Mouse (Mus musculus): ENCODE measurements around the gene 4930579G24Rik.

The 4930579G24Rik gene

DNA sequence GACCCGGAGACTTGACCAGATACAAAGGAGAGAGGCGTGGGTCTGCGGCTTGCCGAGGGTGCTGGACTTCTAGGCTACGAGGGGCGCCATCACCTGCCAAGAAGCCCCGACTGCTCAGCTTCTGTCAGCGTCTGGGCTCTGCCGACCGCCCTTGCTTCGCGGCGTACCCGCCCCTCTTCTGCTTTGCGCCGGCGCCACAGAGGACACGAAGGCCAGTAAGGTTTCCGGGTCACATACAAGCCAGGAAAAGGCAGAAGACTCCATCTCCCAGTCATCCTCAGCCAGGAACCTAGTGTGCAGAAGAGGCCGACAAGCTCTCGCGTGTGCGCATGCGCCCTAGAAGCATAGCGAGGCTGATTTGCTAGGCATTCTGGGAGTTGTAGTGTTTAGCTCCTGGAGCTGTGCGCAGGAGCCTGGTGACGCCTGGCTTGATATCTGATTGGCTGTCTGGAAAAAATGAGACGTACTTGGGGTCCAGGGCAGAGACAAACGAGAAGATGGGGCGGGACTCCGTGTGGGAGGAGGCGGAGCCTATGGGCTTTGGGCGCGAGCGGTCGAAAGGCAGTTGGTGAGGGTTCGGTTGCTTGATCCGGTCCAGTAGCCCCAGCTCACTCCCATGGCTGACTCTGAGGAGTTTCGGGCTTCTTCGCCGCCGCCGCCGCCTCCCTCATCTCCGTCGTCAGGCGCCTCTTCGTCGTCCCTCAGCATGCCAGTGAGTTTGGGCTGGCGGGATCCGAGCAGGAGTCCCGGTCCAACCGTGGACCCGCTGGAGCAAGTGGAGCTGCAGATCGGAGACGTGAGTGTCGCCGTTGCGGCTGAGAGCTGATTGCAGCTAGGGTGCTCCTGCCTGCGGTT lies at the start of gene 4930579G24Rik:
4930579G24Rik (plus strand) TSS at position 519 of the 855 bp plus-strand sequence.
- DNase-seq (ENCODE audit: low spot score), result peak; percentile 98

DNA sequence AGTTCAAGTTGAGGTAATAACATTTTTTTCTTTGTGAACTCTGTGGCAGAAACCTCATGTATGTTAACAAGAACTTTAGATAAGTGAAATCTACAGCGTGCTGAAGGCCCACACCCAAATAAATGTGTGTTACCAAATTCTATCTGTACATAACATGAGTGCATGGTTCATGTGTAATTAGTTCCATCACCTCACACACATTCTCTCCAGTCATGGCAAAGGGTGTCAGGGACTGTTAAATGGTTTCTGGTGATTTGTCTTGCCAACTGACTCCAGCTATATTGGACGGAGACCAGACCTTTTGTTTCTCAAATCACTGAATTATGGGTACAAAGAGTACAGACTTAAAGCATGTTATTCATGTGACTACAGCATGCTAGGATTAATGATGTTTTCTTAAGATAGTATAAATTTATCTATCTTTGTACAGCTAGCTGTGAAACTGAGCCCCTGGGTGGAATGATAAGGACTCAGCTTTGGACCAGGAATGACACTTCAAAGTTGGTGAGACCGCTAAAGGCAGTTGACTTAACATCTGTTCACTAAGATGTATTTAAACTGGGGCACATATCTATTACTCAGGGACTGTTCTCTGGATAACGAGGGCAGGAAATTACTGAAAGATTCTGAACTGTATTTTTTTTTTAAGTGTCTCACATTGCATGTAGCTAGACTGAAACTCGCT lies 48.8 kb upstream of the 4930579G24Rik start:
- peak; percentile 84 for DNase-seq (ENCODE audit: low spot score)

- DNase-seq (ENCODE audit: low spot score), result peak; percentile 90
These were observed 42.1 kb upstream of the 4930579G24Rik start for GRCm38 (mm10) chr3:79586804-79587203.

GRCm38 (mm10) chr3:79589671-79590070 lies 39.2 kb upstream of the 4930579G24Rik start:
- no peak for DNase-seq (ENCODE audit: low spot score)

DNA sequence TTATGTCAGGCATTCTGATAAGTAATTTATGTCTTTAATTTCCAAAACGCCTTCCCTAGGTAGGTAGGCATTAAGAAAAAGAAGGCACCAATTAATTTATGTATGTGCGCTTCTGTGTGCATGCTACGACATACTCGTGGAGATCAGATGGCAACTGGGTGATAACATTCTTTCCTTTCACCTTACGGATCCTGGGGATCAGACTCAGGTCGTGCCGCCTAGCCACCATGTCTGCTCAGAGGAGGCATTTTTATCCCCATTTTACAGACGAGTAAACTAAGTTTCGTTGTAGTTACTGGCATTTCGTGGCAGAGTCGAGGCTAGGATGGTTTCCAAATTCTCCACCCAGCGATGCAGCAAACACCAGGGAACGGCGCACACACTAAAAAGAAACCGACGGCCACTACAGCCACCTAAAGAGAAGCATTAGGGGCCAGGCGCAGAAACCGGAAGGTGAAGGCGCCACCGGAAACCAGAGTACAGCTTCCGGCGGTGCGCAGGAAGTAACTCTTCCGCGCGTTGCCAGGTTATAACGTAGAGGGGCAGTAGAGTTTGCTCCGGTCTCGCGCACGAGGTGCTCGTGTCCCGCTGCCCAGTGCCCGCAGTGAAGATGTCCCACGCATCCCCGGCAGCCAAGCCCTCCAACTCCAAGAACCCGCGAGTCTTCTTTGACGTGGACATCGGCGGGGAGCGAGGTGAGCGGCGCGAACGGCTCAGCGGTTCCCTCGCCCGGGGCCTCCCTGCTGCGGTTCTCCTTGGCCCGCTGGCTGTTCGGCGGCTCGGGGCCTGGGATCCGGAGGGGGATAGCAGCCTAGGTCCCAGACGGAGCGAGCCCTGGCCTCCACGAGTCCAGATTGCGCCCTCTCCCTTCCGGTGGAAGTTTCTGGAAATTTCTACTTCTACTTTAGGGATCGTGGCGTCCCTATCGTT lies 37.8 kb upstream of the 4930579G24Rik start, which contains the start of gene Ppid:
Ppid (plus strand) TSS at position 480 of the 930 bp plus-strand sequence.
- peak; percentile 82 for DNase-seq (ENCODE audit: low spot score)

DNA sequence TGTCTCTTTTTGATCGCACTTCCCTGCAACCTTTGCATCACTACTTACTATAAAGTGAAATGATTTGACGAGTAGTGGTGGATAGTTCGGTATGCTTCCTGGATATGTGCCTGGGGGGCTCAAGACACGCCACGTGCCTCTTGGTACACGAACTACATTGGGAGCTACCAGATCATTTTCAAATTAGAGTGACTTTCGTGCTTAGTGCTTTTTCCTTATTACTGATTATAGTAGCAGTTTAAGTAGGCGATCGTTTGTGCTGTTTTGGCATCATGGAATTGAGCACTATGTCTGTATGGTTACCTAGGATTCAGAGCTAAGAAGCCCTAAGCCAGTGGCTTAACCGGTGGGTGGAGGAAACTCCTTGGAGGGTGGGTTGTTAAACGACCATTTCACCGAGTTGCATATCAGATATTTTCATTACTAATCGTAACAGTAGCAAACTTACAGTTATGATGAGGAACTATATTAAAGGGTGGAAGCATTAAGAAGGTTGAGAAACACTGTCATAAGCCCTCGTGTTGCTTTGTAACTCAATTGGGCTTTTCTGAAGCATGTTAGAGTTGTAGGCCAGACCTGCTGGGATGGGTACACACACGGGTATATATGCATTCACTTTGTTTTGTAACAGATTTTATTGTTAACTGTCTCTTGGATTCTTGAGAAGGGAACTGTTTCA lies 36.9 kb upstream of the 4930579G24Rik start:
- peak; percentile 33 for DNase-seq (ENCODE audit: low spot score)

DNA sequence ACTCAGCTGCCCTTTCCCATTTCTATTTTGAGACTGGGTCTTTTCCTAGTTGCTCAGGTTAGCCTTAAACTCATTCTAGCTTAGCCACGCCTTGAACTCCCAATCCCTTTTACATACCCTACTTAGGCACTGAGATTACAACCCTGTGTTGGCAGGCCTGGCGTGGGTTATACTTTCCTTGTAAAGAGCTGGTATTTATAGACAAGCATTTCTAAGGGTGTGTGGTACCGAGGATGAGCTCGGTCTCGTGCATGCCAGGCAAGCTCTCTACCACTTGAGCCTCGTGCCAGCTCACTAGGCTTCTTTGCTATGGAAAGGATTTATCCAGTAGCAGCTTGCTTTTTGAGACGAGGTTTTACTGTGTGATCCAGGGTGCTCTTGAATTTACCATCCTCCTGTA lies 33.4 kb upstream of the 4930579G24Rik start:
- DNase-seq (ENCODE audit: low spot score), result no peak

GRCm38 (mm10) chr3:79609886-79610285 lies 19.0 kb upstream of the 4930579G24Rik start:
- no peak for DNase-seq (ENCODE audit: low spot score)

DNA sequence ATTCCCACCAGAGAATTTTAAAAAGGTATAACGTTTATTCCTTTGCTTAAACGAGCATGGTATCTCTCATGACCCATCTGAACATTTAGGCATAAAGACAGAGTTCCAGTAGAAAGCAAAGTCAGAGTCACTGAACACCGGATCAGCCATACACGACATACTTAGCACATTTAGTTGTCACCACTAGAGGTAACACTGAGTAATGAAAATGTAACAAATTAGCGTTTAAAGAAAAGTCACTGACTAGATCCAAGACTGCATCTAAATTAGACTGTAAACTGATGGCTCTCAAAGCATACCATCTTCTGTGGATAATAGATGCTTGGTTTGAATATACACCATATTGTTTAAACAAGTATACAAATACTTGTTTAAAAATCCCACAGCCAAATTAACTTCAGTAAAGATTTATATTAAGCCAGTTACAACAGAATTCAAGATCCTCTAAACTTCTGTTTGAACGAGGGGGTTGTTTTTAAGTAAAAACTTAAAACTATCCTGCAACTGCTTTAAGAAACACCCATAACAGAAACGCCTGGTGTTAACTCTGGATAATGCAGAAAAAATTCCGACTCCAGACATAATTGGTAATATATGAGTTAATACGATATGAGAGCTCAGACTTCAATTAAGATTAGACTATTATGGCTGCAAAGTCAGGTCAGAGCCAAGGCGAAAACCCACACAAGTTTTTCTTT lies 1.2 kb upstream of the 4930579G24Rik start:
- peak; percentile 43 for DNase-seq (ENCODE audit: low spot score)

DNA sequence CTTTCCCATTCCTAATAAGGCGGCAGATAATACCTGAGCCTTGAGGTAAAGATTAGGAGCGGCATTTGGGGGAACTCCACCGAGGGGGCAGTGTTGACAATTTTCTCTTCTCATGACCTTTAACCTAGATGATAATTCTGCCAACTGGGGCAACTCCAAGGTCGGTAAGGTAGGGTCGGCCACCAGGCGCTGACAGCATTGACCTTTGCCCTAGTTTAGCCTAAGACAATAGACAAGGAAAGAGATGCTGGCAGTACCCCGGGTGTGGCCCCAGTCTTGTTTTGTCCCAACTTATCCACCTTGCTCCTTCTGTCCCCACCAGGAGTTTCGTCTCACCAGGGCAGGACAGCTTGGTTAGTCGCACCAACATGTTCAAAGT lies 708 bp upstream of the 4930579G24Rik start:
- DNase-seq (ENCODE audit: low spot score), result peak; percentile 63

DNA sequence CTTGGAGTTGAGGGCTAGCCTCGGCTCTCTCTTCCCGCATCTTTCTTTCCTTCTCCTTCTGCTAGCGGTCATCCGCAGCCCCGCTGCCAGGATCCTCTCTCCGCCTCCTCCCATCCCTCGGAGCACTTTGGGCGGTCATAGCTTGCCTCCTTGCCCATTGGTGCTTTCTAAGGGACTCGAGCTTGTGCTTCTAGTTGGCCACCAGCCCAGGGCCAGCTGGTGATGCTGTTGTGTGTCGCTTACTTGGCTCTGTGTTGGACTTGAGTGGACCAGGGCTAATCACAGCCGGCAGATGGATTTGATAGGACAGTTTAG lies 494 bp downstream of the 4930579G24Rik start, which contains the start of gene Etfdh:
Etfdh (minus strand) TSS at position 85 of the 315 bp plus-strand sequence.
- DNase-seq (ENCODE audit: low spot score), result peak; percentile 56

DNA sequence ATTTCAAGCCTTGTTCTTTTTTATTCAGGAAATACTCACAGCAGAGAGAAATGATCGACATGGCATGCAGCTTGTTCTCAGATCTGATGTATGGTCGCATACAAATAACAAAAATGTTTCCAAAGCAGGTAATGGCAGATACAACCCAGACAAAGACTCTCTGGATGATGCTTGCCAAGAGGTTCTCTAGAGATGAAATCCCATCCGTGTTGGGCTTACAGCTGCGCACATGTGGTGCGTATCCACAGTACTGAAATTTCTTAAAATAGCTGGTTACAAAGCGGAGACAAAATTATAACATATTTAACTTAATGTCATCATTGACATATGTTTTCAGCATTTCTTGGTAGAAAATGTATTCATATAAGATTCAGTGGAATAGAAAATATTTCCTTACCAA lies 23.2 kb downstream of the 4930579G24Rik start:
- no peak for DNase-seq (ENCODE audit: low spot score)

- DNase-seq (ENCODE audit: low spot score), result no peak
These were observed 27.8 kb downstream of the 4930579G24Rik start for GRCm38 (mm10) chr3:79656682-79657081.

GRCm38 (mm10) chr3:79664787-79665408 lies 36.0 kb downstream of the 4930579G24Rik start:
- DNase-seq (ENCODE audit: low spot score), result peak; percentile 55

DNA sequence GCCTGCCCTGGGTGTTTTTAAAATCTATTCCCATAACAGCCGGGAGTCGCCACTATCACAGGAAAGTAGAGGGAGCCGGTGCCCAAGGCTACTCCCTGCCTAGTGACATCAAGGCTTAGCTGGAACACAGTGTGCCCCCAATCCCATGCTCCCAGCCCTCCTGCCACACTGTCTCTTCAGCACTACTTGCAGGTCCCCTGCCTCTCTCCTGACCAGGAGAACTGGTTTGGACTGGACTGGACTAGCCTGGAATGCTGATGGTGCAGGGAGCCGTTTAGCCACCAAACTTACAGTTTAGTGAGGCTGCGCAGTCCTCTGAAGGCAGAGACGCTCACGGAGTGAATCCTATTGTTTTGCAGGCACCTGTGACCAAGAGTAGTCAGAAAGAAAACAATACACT lies 41.7 kb downstream of the 4930579G24Rik start:
- no peak for DNase-seq (ENCODE audit: low spot score)

DNA sequence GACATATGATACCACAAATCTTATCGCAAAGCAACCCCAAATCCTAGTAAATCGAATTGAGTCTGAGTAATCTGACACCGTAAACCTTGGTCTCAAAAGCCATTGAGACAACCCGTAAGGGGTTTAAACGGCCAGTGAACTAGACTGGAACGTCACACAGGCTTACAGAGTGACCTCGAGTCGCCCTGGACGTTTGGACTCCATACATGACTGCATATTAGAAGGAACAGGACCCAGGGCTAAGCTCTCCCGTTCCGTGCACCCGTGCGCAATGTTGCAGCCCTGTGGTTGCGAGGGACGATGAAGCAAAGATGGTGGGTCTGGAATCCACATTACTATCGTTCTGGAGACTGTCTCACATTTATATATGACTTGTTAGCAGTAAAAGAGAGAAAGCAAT lies 43.3 kb downstream of the 4930579G24Rik start:
- no peak for DNase-seq (ENCODE audit: low spot score)

DNA sequence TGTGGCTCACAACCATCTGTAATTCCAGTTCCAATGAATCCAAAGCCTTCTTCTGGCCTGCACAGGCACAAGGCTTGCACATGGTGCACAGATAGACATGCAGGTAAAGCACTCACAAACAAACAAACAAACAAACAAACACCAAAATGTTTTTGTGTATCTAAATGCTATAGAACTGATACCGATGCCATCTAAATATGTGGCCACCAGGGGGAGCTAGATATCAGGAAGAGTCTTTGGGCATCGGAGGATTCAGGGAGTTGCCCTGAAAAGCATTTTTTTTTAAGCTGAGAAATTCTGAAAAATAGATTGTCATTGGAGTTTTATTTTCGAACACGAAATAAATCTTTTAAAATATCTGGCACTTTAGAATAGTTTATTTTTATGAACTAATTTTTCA lies 44.2 kb downstream of the 4930579G24Rik start:
- peak; percentile 74 for DNase-seq (ENCODE audit: low spot score)

DNA sequence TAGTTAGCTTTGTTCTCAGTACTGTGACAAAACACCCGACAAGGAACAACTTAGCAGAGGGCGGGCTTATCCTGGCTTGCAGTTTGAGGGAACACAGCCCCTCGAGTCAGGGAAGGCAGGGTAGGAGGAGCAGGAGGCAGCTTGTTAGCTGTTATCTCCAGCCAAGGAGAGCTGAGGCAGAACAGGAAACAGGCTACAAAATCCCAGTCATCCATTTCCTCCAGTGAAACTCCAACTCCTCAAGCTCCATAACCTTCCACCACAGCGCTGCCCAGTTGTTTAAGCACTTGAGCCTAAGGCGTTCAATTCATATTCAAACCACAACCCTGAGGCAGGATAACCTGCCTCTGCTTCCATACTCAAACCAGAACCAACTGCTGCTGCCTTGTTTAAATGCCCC lies 45.8 kb downstream of the 4930579G24Rik start:
- DNase-seq (ENCODE audit: low spot score), result no peak

GRCm38 (mm10) chr3:79676411-79676810 lies 47.5 kb downstream of the 4930579G24Rik start:
- no peak for DNase-seq (ENCODE audit: low spot score)

Measured in c-Kit-positive CD71-positive TER-119-positive erythroid progenitor cells, embryonic 14.5 days (primary cell).